Mouse (Mus musculus) kidney, embryonic 16.5 days (tissue): Measurements from ENCODE around the gene Wdcp. TPM values are rescaled to one million over a fixed set of nuclear protein-coding genes. Genes with fewer than 3 reads are reported as not detected.

Source experiments
- ATAC-seq: fragments of 200-750 bp; cut with Nextera tagmentation; 2 replicates; pipeline ENCODE4 v1.8.0; 2017; ENCODE audit warnings: moderate TSS enrichment; ENCODE audit not compliant: low FRiP score, low TSS enrichment
- H3K27ac ChIP-seq: fragments of 300-500 bp; sonication (generic); 2 replicates; pipeline ENCODE4 v1.5.1; 2014; ENCODE audit warnings: low read length
- H3K27me3 ChIP-seq: fragments of 300-500 bp; sonication (generic); 2 replicates; pipeline ENCODE4 v1.6.1; 2014; ENCODE audit warnings: low read length, control low read depth, mixed read lengths; ENCODE audit not compliant: insufficient read depth
- H3K36me3 ChIP-seq: fragments of 300-500 bp; sonication (generic); 2 replicates; pipeline ENCODE4 v1.6.1; 2014; ENCODE audit warnings: low read length, control low read depth, mixed read lengths; ENCODE audit not compliant: insufficient read depth
- H3K4me1 ChIP-seq: fragments of 300-500 bp; sonication (generic); 2 replicates; pipeline ENCODE4 v1.6.1; 2014; ENCODE audit warnings: low read length, control low read depth, mixed read lengths; ENCODE audit not compliant: insufficient read depth
- H3K4me2 ChIP-seq: fragments of 300-500 bp; sonication (generic); replicated peaks from 2 replicates; pipeline ENCODE4 v1.6.1; 2014; ENCODE audit warnings: low read depth, low read length
- H3K4me3 ChIP-seq: fragments of 300-500 bp; sonication (generic); 2 replicates; pipeline ENCODE4 v1.5.1; 2014; ENCODE audit warnings: mild to moderate bottlenecking, low read length
- H3K9ac ChIP-seq: fragments of 300-500 bp; sonication (generic); replicated peaks from 2 replicates; pipeline ENCODE4 v1.6.1; 2014; ENCODE audit warnings: low read length
- H3K9me3 ChIP-seq: fragments of 300-500 bp; sonication (generic); 2 replicates; pipeline ENCODE4 v1.6.1; 2016; ENCODE audit warnings: low read length, control low read depth
- WGBS: fragments of 180-500 bp; shearing (Covaris S2); extraction: QIAGEN DNeasy Blood & Tissue Kit; methylation state at CpG from one replicate; pipeline ENCODE4 v1.1.7; 2014; 5-methylcytosine and 5-hydroxymethylcytosine counted together
- polyA plus RNA-seq: library from polyadenylated mRNA; unstranded; fragments of >200 nt; fragmentation: Nextera tagmentation; extraction: Ambion mirVana; gene quantifications from 2 replicates; pipeline ENCODE4 v1.2.1, GENCODE M21; 2015

Gene Wdcp
- polyA plus RNA-seq, 1 experiment from 2014 or later, result 15.3 TPM

DNA sequence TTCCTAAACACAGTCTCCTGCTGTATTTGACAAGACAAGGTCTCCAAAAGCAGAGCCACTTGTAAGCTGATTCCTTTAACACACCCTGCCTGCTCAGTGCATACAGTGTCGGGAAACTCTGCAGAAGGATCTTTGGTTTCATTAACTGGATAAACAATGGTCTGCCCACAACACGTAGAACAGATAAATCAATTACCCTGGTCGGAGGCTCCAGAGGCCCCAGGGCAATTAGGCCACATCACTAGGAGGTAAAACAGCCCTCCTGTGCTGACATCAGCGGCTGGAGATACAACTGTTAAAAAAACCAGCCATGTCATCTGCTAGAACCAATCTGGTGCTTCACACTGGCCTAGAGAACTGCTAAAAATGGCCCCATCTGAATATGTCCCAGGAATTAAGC lies 6.1 kb upstream of the Wdcp start:
- Histone ChIP-seq H3K4me3 (no peak overlapping the region), H3K9ac (no peak overlapping the region), H3K27ac (no peak overlapping the region), H3K36me3 (no peaks in the 10 kb centered on the region), H3K4me1 (peaks cover 8% of the 10 kb centered on the region), H3K27me3 (no peaks in the 10 kb centered on the region), H3K4me2 (no peak overlapping the region), H3K9me3 (no peaks in the 10 kb centered on the region)
- WGBS, result 18% methylated on average over 4 of the region's 4 CpGs
- no peak for ATAC-seq

DNA sequence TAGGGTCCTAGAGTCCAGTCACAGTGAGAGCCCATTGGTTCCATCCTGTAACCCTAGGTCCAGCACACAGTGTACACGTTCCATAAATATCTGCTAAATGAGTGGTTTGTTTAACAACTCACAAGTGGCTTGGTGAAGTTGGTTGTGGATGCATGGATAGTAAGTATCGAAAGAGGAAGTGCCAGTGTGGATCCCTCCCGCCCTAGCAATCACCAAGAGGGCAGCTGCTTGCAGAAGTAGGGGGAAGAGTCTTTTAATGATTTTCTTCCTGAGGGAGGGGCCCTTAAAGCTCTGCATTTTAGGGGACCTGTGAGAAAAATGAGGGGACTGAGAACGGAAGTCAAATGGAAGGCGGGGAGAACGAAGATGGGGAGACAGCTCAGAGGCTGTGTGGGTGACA lies 3.1 kb upstream of the Wdcp start:
- Histone ChIP-seq H3K4me3 (no peak overlapping the region), H3K4me1 (peaks cover 19% of the 10 kb centered on the region), H3K36me3 (no peaks in the 10 kb centered on the region), H3K9me3 (no peaks in the 10 kb centered on the region), H3K9ac (no peak overlapping the region), H3K27ac (no peak overlapping the region), H3K4me2 (no peak overlapping the region), H3K27me3 (no peaks in the 10 kb centered on the region)
- no peak for ATAC-seq
- WGBS, result 51% methylated on average over 6 of the region's 6 CpGs

DNA sequence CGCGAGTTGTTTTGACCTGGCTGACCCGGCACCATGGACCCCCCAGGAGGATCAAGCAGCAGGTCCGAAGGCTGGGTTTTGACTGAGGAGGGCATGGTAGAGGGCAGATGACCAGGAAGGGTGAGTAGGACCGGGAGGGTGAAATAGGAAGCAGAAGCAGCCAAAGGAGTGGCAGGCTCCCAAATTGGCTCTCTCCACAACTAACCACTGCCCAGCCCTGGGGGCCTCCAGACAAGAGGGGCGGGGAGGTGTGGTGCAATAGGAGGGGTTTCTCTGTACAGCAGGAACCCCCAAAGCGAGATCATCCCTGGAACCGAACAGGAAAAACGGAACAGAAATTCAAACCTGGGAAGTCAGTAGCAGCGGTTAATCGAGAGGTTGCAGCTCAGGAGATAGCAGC lies 2.4 kb upstream of the Wdcp start:
- H3K27ac ChIP-seq, result no peak overlapping the region
- ATAC-seq, result 0 out of 2 replicates have a peak, but pooled peaks have one; percentile 5
- WGBS, result under 1% methylated on average over 11 of the region's 11 CpGs

GRCm38 (mm10) chr12:4841392-4841887 lies 1.7 kb upstream of the Wdcp start, which contains the start of gene Fkbp1b:
Gene Fkbp1b (minus strand): TSS chr12:4841591.
- no peak within 1 kb of the TSS for H3K27ac ChIP-seq
- WGBS, result under 1% methylated on average over 34 of the region's 37 CpGs

More for the DNA sequence above, 2.4 kb upstream of the Wdcp start:
- Histone ChIP-seq H3K4me3 (peak overlapping the region; percentile 83), H3K36me3 (no peaks in the 10 kb centered on the region), H3K9me3 (no peaks in the 10 kb centered on the region), H3K27me3 (no peaks in the 10 kb centered on the region), H3K4me2 (peak overlapping the region; percentile 95), H3K4me1 (peaks cover 19% of the 10 kb centered on the region), H3K9ac (peak overlapping the region; percentile 78)

GRCm38 (mm10) chr12:4842456-4842855 lies 647 bp upstream of the Wdcp start:
- Histone ChIP-seq H3K4me2 (no peak overlapping the region), H3K9me3 (no peaks in the 10 kb centered on the region), H3K36me3 (no peaks in the 10 kb centered on the region), H3K9ac (no peak overlapping the region), H3K4me1 (peaks cover 19% of the 10 kb centered on the region), H3K4me3 (no peak overlapping the region), H3K27ac (no peak overlapping the region), H3K27me3 (no peaks in the 10 kb centered on the region)
- WGBS, result 87% methylated on average over 8 of the region's 8 CpGs
- ATAC-seq, result no peak

More at GRCm38 (mm10) chr12:4841392-4841887, 1.7 kb upstream of the Wdcp start, which contains the start of gene Fkbp1b:
- peak within 1 kb of the TSS; percentile 83 for H3K4me3 ChIP-seq
- H3K9me3 ChIP-seq, result no peaks in the 10 kb centered on the region
- peak within 1 kb of the TSS; percentile 78 for H3K9ac ChIP-seq
- no peaks in the 10 kb centered on the region for H3K36me3 ChIP-seq
- H3K4me2 ChIP-seq, result peak within 1 kb of the TSS; percentile 95
- peak; percentile 77 for ATAC-seq
- no peaks in the 10 kb centered on the region for H3K27me3 ChIP-seq
- H3K4me1 ChIP-seq, result peaks cover 19% of the 10 kb centered on the region

DNA sequence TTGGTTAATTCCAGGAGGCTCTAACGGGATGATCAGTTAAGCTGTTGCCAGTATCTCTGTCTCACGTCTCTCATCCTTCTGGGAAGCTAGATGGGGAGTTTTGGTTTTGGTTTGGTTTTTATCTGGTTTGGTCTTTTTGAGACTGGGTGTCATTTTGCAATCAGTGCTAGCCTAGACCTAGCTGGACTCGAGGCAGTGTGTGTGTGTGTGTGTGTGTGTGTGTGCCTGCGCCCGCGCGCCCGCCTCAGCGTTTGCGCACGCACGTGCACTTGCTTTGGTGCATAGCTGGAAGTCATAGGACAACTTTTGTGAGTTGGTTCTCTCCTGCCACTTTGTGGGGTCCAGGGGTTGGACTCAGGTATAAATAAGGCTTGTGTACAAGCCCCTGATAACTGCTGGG lies 638 bp downstream of the Wdcp start:
- WGBS, result 0% methylated on average over 12 of the region's 12 CpGs
- Histone ChIP-seq H3K4me3 (peak overlapping the region; percentile 75), H3K4me1 (peaks cover 19% of the 10 kb centered on the region), H3K27ac (0 out of 2 replicates have a peak overlapping the region, but pooled peaks have one; percentile 64), H3K9ac (peak overlapping the region; percentile 73), H3K36me3 (no peaks in the 10 kb centered on the region), H3K27me3 (no peaks in the 10 kb centered on the region), H3K4me2 (peak overlapping the region; percentile 71), H3K9me3 (no peaks in the 10 kb centered on the region)
- peak; percentile 53; the same call in 1 of the 2 replicates for ATAC-seq

DNA sequence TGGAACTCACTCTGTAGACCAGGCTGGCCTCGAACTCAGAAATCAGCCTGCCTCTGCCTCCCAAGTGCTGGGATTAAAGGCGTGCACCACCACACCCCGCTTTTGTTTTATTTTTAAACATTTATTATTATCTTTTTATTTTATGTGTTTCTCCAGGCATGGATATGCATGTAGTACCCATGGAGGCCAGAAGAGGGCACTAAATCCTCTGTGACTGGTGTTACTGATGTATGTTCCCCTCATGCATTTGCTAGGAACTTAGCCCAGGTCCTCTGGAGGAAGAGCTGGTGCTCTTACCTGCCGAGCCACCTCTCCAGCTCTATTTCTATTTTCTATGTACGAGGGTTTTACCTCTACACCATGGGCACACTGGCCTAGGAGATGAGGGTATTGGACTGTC lies 13.1 kb downstream of the Wdcp start:
- no peak overlapping the region for H3K9ac ChIP-seq
- over 99% methylated on average over 5 of the region's 5 CpGs for WGBS
- ATAC-seq, result no peak
- H3K9me3 ChIP-seq, result no peaks in the 10 kb centered on the region
- H3K27me3 ChIP-seq, result no peaks in the 10 kb centered on the region
- H3K4me1 ChIP-seq, result no peaks in the 10 kb centered on the region
- H3K4me2 ChIP-seq, result no peak overlapping the region
- H3K4me3 ChIP-seq, result no peak overlapping the region
- peaks cover 18% of the 10 kb centered on the region for H3K36me3 ChIP-seq
- H3K27ac ChIP-seq, result no peak overlapping the region

GRCm38 (mm10) chr12:4856834-4857233 lies 13.7 kb downstream of the Wdcp start:
- ATAC-seq, result no peak
- Histone ChIP-seq H3K4me3 (no peak overlapping the region), H3K27ac (no peak overlapping the region), H3K4me1 (no peaks in the 10 kb centered on the region), H3K9ac (no peak overlapping the region), H3K4me2 (no peak overlapping the region), H3K36me3 (peaks cover 18% of the 10 kb centered on the region), H3K27me3 (no peaks in the 10 kb centered on the region), H3K9me3 (no peaks in the 10 kb centered on the region)
- 91% methylated on average over 2 of the region's 2 CpGs for WGBS

DNA sequence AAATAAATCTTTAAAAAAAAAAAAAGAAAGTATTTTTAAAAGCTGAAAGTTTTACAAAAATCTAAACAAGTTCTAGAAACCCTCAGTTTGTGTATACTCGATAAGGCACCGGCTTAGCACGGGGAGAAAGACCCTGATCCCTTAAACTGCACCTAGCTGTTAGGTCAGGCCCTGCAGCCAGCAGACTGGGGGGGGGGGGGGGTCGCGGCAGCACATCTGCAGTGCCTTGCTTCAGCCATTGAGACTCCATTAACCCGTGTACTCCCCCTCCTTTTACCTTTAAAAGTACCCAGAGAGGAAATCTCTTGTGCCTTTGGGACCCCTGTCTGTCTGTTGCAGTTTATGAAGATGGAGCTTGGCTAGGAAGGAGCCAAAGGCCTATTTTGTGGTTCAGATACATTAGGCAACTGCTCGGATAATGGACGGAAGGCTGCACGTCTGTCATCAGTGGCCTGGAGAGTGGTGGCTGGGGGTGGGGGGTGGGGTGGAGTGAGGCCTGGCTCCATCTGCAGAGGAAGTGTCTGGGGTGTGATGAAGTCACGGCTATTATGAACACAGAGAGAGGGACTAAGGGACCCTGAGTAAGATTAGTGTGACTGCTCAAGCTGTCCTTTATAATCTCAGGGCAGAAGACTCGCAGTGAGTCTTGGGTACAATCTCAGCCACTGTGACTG lies 16.3 kb downstream of the Wdcp start:
- Histone ChIP-seq H3K9me3 (0 out of 2 replicates have a peak, but pooled peaks cover 3% of the 10 kb centered on the region), H3K9ac (no peak overlapping the region), H3K4me2 (no peak overlapping the region), H3K36me3 (peaks cover 12% of the 10 kb centered on the region), H3K4me1 (peaks cover 12% of the 10 kb centered on the region), H3K4me3 (no peak overlapping the region), H3K27ac (no peak overlapping the region), H3K27me3 (no peaks in the 10 kb centered on the region)
- 45% methylated on average over 11 of the region's 11 CpGs for WGBS
- no peak for ATAC-seq

DNA sequence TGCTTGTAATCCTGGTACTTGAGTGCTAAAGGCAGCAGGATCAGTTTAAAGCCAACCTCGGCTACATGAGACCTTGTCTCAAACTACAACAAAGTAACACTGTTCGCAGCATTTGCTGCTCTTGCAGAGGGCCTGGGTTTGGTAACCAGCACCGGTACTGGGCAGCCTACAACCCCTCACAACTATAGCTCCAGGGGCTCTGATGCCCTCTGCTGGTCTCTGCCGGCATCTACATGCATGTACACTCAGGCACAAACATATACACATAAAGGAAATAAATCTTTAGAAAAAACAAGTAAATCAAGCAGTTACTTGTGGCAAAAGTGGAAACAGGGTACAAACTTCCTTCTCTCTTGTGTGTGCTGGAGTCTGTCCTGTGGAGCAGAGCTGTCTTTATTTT lies 19.6 kb downstream of the Wdcp start:
- no peak for ATAC-seq
- H3K4me2 ChIP-seq, result no peak overlapping the region
- H3K27ac ChIP-seq, result no peak overlapping the region
- H3K4me1 ChIP-seq, result peaks cover 15% of the 10 kb centered on the region
- no peaks in the 10 kb centered on the region for H3K27me3 ChIP-seq
- H3K9ac ChIP-seq, result no peak overlapping the region
- 0 out of 2 replicates have a peak, but pooled peaks cover 3% of the 10 kb centered on the region for H3K9me3 ChIP-seq
- H3K4me3 ChIP-seq, result no peak overlapping the region
- WGBS, result 89% methylated on average over 4 of the region's 4 CpGs
- H3K36me3 ChIP-seq, result 0 out of 2 replicates have a peak, but pooled peaks cover 4% of the 10 kb centered on the region
